Mouse (Mus musculus): Measurements from ENCODE around the gene Cacna1h.
A peak's percentile ranks its signal among the peaks of the same experiment; 100 is the strongest.

The Cacna1h gene

GRCm38 (mm10) chr17:25433617-25434606 lies at the start of gene Cacna1h:
Gene Cacna1h (minus strand): TSS chr17:25433783.
- peak; percentile 83 for DNase-seq (ENCODE audit: low spot score)

- no peak for DNase-seq (ENCODE audit: low spot score)
These were observed 48.5 kb upstream of the Cacna1h start for GRCm38 (mm10) chr17:25482092-25482491.

- DNase-seq (ENCODE audit: low spot score): no peak
These were observed 47.2 kb upstream of the Cacna1h start for GRCm38 (mm10) chr17:25480820-25481219.

DNA sequence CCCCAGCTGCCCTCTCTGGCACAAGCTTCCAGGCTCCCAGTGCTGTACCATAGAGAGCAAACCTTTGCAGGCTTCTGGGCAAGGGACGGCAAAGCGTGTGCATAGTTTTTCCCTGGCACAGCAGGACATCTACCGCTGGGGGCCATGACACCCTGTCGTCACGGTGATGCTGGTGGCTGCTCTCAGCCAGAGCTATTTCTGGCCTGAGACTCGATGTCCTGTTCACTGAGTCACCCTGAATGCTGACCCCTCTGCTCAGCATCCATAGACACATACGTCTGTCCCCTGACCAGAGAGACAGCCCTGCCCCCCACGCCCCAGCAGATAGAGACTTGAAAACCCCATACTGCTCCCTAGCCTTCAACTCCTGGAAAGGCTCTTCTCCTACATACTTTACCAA lies 46.6 kb upstream of the Cacna1h start:
- DNase-seq (ENCODE audit: low spot score): no peak

DNA sequence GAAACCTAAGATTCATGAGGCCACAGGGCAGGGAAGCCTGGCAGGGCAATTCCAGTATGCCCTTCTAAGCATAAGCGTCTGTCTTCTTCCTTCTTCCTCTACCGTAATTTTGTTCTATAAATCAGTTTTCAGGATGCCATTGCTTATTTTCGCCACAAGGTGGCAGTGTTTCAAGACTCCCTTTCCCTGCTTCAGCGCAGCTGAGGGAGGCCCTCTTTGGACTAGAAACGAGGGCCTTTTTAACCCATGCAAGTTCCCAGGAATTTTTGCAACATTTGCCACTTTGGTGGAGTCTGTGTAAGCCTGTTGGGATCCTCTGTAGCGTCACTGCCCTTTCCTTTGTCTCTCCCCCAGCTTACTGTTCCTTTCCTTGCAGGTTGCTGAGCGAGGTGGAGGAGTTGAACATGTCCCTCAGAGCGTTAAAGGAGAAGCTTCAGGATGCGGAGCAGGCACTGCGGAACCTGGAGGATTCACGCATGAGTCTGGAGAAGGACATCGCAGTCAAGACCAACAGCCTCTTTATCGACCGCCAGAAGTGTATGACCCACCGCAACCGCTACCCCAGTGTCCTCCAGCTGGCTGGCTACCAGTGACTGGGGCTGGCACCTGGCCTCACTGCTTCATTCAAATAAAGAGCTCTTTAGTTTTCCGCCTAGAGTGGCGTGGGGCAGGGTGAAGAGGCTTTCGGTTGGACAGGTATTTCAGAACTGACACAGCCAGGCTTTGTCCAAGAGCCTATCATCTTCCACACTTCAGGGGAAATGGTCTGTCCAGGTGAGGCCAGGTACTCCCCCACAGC lies 42.6 kb upstream of the Cacna1h start:
- DNase-seq (ENCODE audit: low spot score): peak; percentile 88

- peak; percentile 80 for DNase-seq (ENCODE audit: low spot score)
These were observed 40.9 kb upstream of the Cacna1h start for GRCm38 (mm10) chr17:25474330-25475077.

DNA sequence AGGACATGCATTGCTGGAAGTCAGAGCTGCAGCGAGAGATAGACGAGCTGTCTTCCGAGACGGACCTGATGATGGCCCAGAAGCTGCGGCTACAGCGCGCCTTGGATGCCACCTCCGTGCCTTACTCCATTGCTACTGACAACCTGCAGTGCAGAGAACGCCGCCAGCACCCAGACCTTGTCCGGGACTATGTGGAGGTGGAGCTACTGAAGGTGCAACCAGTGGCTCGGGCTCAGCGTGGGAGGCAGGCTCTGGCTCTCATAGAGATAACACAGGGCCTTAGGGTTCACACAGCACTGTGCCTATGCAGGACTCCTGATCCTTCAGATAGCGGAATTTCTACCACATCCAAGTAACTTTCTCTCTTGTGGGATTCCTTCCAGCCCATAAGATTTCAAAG lies 38.5 kb upstream of the Cacna1h start:
- DNase-seq (ENCODE audit: low spot score): no peak

- peak; percentile 70 for DNase-seq (ENCODE audit: low spot score)
These were observed 37.8 kb upstream of the Cacna1h start for GRCm38 (mm10) chr17:25471418-25471817.

DNA sequence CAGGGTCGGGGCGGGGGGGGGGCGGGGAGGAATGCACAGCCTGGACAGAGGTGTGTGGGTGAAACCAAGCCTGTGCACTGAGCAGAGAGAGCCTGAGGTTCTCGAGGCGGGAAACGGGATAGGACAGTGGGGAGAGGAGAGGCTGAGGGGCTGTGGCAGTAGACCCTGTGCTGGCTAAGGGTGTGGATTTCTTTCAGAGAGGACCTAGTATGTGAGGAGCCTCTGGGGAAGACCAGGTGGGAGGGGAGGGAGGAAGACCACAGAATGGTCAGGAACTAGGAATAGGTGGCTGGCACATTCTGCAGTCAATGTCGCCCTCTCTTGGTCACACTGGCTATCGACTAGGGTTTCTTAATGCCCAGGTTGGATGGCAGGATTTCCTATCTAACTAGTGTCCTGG lies 36.2 kb upstream of the Cacna1h start:
- DNase-seq (ENCODE audit: low spot score): peak; percentile 95

GRCm38 (mm10) chr17:25468301-25468700 lies 34.7 kb upstream of the Cacna1h start:
- DNase-seq (ENCODE audit: low spot score): no peak

GRCm38 (mm10) chr17:25467781-25468180 lies 34.2 kb upstream of the Cacna1h start:
- DNase-seq (ENCODE audit: low spot score): no peak

DNA sequence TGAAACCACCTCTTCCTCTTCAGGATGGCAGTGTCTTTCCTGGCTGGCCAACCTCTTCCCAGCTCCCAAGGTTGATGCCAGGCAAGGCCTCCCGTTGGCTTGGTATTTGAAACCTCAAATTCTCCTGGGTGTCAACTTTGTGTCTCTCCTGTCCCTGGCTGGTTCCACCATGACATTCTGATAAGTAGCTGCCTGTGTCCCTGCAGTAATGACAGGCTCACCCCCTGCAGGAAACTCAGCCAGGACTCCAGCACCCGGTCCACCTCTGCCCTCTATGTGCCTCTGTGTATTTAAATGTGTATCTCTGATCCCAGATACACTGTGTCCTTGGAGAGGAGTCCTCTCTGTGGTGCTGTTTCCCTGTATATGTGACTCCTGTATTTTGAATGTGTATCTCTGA lies 32.7 kb upstream of the Cacna1h start:
- no peak for DNase-seq (ENCODE audit: low spot score)

DNA sequence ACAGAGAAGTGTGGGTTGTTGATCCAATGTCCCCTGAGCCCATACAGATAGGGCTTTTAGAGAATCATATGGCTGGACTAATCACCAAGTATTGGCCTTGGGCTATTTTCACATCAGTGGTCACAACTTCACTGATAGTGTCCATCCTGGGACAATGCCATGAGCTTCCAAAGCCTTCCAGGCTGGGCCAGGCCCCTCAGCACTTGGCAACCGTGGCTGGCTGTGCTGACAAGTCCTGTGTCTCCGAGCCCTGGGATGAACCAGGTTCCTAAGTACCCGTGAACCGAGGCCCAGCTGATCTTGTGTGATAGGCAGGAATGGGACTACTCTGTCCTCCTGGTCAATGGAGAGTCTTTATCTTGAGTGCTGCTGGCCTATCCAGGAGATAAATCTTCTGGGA lies 30.5 kb upstream of the Cacna1h start:
- no peak for DNase-seq (ENCODE audit: low spot score)

DNA sequence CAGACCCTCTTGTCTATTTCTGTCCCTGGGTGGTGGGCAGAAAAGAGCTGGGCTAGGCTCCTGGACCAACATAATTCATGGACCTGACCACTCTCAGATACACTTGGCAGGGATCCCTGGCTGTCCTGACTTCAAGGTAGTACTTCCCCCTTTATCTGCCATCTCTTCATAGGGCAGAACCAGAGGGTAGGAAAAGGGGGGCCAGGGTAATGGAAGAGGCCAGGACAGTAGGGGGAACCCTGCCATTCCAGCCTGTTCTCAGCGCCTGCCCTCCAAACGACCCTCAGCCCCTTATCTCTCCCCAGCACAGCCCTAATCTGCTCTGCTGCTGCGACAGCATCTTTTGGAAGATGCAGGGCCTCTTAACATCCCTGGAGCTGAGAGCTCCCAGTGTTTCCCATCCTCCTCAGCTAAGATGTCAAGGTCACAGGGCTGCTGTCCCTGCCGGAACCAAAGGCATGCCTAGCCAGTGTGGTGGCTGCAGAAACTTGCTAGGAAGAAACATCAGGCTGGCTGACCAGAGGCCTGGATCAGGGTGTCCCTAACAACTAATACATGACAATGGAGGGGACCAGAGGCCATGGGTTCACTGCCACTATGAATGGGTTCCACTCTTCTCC lies 29.9 kb upstream of the Cacna1h start:
- DNase-seq (ENCODE audit: low spot score): no peak

DNA sequence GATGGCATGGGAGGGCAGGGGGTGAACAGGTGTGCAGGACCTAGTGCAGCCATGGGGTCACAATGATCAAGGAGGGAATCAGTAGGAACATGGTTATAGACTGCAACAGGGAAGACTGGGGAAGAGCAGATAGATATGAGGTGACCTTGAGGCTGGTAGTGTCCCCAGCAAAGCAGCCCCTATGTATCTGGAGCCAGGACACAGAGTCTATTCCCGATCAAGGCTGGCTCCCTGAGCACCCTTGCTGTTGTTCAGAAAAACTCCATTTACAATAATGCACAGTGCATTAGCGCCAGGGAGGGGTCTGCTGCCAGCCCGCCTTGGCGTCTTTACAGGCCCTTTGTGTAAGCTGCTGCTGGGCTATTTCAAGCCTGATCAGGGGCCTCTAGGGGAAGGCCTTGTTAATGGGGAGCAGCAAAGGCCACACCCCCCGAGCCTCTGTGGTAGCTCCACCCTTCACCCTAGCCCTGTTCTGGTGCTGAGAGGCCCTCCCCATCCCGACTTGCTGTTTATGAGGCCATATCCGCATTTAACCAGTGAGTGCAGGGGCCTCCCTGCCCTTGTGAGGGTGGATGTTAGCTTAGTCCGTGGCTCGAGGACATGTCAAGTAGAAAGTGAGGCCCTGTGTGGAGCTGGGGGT lies 28.8 kb upstream of the Cacna1h start:
- peak; percentile 59 for DNase-seq (ENCODE audit: low spot score)

DNA sequence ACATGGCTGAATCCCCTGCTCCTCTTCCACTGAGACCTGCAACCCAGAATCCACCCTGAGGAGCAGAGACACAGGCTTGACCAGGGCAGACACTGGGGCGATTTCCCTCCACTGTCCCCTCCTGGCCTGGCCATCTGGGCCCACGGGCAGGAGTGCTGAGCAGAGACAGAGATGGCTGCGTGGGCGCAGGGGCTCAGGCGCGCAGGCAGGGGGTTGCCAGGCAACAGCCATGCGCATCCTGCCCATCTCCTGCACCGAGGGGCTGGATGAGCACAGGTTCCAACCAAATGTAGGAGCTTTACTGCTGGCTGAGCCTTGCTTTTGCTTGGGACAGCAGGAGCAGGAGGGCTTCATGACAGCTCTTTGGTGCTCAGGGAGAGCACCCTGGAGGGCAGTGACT lies 23.0 kb upstream of the Cacna1h start:
- no peak for DNase-seq (ENCODE audit: low spot score)

DNA sequence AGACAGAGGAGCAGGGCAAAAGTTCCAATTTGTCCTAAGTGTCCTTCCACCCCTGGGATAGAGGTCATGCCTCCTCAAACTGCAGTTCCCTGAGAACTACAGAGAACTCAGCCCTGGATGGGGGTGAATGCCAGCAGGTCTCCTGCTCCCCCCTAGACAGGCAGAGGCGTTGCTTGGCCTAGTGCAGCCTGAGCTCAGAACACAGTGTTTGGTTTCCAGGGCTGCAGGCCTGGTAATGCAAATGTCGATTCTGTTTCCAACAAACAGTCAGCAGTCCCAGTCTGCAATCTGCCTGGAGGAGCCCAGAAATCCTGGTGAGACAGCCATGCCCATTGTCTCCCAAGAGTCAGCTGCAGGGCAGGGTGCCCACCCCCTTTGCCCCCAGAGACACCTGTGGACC lies 20.7 kb upstream of the Cacna1h start, which contains the start of gene Tekt4:
Gene Tekt4, plus strand, starts transcription at position 344 of the 400 bp plus-strand sequence.
- DNase-seq (ENCODE audit: low spot score): no peak

DNA sequence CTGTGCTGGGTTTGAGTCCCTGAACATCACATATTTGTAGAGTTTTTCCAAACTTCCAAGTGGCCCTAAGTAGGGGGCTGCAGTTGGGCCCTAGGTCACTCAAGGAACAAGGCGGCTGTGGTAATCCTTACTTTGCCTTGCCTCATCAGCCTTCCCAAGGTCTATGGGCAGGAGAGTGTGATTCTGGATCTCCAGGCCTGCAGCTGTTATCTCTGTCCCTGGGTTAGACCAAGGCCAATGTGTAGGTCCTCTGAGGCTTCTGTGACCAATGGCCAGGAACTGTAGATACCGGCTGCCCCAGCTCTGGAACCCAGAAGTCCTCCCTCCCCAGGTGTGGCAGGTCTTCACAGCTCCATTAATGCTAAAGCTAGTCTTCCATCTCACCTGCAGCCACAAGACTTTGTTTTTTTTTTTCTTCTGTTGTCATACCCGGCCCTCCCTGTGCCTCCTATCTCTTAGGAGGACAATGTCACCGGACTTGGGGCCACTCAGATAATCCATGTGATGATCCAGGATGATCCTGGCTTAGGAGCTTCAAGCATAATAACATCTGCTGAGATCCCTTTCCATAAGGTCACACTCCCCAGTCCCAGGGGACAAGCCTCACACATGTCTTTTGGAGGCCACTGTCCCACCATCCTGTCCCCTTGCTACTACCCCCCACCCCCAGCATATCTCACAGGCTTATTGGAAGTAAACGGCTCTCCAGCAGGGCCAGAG lies 18.8 kb upstream of the Cacna1h start:
- DNase-seq (ENCODE audit: low spot score): no peak

- DNase-seq (ENCODE audit: low spot score): no peak
These were observed 16.7 kb upstream of the Cacna1h start for GRCm38 (mm10) chr17:25450329-25450728.

- DNase-seq (ENCODE audit: low spot score): no peak
These were observed 14.3 kb upstream of the Cacna1h start for GRCm38 (mm10) chr17:25447865-25448264.
